Mouse (Mus musculus): Measurements from ENCODE around the gene Tnni3k. TPM values are rescaled to one million over a fixed set of nuclear protein-coding genes. Genes with fewer than 3 reads are reported as not detected.

Tnni3k gene
- total RNA-seq, 2 experiments from 2014 or later = 0.12 to 0.18 TPM

DNA sequence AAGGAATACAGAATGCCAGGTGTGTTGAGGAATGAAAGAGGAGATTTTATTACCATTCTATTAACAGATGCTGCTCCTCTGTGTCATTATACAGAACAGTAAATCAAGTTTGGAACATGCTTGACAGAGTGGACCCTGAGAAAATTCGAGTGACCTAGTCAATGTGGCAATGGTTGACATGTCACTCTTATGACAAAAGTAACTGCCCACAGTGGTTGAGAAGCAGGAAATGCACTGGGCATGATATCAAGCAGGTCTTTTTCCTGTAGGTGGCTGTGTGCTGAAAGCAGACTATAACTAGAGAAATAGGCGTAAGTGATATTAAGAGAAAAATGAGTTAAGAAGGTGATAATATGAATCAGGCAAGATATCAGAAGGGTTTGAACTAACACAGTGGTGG lies 105.7 kb downstream of the Tnni3k start:
- no peak for DNase-seq

DNA sequence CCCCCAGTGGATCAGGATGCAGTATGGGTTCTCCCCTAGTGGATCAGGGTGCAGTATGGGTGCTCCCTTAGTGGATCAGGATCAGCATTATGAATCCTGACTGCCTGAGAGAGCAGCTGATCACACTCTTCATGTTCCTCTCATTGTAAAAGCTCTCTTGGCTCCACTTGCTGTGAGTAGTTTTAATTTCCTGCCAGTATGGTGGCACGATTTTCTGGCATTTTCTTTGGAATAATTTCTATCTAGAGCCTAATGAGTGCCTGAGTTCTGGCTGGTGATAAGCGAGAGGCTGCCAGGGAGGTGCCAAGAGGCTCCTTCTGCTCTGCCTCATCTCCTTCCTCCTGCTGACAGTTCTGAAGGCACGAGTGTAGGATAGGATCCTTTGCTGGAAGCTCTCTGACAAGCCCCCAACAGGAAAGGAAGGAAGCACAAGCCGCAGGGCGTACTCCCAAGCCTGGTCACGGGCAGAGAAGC lies 109.5 kb downstream of the Tnni3k start:
- peak; percentile 32 to 40 for DNase-seq

DNA sequence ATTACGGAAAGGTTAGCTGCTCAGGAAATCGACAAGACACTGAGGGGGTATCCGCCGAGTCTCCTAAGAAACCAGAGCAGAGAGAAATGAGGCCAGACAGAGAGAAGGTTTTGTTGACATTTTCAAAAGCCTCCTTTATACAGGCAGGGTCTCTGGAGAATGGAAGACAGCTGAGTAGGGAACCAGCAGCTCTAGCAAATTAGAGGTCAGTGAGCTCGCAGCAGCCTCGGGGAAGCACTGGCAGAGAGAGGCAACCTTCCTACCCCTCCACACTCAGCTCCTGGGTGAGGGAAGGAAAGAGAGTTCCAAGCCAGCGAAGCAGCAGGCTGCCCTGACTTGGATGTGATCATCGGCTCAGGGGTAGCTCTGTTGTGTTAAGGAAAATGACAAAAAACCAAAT lies 127.5 kb downstream of the Tnni3k start:
- peak in 1 of 2 experiments; percentile 12 for DNase-seq

DNA sequence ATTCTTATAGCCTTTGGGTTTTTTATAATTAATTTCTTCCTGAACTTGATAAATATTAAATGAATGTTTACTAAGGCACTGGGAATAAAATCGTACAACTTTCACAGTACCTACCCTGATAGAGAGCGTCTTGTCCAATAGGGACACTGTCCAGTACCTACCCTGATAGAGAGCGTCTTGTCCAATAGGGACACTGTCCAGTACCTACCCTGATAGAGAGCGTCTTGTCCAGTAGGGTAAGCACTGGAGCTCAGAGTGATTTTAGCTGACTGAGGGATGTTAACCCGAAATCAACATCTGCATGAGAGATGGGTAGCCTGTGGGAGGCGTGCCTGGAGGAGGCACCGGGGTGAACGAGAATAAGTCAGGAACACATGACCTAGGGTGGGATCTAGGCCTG lies 130.3 kb downstream of the Tnni3k start:
- no peak for DNase-seq

DNA sequence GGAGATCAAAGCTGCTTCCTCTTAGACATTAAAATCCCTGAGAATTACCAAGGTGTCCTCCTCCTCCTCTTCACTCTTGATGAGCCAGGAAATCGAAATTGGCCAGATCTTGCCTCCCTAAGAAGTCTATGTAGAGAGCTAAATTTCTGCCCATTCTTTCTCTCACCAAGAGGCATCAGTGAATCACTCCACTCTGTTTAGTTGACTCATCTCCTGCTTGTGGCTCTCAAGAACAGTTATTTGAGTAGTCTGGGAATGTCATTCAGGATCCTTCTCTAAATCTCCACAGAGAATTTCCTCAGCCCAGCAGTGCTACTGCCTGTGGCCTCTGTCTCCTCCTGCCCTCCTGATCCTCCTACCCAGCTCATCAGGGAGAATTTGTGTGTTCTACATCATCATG lies 139.6 kb downstream of the Tnni3k start:
- no peak for DNase-seq

DNA sequence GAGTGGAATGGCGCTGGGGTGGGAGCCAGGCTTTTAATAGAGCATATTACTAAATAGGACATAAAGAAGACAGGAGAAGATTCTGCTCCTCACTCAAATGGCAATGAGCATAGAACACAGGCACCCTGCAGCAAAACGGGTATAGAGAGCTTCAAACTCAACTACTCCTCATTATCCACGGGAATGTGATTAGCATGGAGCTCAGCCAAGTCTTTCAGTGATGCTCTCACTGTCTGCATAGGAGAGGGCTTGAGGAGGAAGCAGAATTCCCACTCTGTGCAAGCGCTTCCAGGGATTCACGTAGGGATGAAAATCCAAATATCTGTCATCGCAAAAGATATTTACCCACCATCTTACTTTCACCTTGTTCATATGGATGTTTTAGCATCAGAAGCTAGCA lies 141.6 kb downstream of the Tnni3k start:
- DNase-seq = no peak

DNA sequence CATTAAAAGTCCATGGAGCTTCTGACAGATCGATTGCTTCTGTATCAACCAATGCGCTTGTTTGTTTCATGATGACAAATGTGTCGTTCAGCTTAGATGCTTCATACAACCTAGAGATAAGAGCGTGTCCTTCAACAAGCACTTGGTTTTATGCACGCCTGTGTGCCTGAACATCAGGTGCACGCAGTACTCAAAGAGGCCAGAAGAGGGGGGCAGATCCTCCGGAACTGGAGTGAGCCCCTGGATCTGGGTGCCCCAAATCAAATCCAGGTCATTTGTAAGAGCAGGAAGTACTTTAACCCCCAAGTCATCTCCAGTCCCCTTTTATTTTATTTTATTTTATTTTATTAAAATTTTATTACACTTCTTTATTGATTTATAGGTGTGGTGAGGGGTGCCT lies 158.5 kb downstream of the Tnni3k start:
- DNase-seq = no peak

DNA sequence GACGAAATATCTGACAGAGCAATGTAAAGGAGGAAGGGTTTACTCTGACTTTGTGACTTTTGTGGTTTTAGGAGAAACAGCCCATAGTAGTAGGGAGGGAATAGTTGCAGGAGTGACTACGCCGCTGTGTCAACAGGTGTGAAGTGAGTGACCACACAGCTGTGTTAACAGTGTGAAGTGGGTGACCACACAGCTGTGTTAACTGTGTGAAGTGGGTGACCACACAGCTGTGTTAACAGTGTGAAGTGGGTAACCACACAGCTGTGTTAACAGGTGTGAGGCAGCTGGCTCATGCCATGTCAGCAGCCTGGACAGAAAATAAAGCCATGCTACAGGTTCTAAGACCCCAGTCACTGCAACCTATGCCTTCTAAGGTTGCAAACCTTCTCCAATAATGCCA lies 162.0 kb downstream of the Tnni3k start:
- DNase-seq = no peak

DNA sequence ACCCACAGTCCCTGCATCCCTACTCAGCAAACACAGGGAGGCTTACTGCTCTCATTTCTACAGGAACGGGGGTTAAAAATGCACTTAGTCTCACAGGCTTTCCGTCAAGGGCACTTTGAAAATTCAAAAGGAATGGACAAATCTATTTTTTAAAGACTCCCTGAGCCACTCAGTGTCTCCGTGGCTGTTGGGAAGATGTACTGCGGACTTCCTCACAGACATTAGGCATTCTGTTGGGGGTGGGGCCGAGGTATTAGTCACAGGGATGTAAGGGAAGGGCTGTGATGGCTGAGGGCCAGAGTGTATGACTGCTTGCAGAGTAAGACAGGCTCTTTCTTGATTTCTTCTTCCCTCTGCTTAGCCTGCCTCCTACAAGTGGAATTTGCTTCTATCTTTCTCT lies 169.8 kb downstream of the Tnni3k start:
- DNase-seq = peak in 1 of 2 experiments; percentile 7

DNA sequence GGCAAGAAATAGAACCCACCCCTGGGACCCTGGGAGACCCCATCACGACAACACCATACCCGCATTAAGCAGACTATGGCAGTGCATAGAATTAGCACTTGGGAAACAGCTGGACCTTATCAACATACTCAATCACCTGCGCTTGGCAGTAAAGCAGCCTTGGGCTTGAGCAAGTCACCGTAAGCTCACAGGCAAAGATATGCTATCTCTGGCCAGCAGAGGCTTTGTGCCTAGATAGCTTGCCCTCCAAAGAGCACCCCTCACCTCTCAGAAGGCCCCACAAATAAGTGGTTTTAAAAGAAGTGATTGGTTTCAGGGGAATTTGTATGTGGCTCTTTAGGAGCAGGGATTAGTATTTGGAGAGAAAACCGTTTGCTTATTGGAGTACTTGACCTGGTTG lies 170.2 kb downstream of the Tnni3k start:
- DNase-seq = no peak

DNA sequence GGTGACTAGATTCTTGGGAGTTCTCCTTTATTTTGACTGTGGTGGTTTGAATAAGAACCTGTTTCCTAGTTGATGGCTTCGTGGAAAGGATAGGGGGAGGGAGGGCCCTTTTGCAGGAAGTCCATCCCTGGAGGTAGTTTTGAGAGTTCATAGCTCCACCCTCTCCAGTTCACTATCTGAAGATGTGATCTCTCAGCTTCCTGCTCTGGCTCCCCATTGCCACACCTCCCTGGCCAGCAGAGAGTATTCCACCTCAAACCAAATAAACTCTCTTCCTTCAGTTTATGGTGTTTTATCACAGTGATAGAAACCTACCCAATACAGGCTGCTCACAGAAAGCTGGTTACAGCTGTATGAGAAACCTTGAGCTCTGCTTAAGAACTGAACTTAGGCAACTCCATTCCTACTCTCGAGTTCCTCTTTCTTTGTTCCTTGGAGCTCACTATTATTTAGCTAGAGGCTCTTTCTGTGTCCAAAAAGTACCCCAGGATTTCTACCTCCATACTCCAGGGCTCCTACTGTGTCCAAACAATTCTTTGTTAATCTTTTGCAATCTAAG lies 173.7 kb downstream of the Tnni3k start:
- DNase-seq = no peak

DNA sequence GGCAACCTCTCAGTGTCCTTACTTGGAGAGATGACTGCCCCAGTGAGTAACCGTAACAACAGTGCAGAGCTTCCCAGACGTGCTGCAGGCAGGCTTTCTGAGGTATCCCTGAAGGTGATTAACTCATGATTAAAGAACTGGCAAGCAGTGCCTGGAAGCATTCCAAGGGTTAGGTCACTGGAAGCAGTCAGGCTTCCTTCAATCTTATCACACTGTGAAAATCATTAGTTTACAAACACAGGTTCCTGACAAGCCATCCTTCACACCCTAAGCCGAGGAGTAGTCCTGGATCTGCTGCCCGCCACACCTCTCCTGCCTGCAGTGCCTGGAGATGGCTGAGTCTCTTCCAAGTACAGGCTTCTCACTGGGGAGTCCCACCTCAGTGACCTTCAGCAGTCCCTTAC lies 174.7 kb downstream of the Tnni3k start:
- DNase-seq = no peak

DNA sequence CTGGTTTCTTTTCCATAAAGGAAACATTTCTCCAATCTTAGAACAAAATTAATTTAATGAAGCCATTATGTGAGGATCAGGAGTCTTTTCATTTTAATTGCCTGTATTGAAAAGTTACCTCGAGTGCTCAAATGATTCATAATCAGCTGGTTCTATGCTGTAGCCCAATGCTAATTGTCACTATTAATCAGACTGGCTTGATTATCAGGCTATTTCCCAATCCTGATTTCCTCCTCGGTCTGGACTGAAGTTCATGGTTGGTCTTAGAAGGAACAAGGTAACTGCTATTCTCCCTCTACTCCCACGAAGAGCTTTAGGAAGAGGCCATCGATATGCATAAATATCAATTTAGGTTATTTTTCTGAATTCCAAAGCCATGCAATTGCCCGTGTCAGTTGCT lies 175.1 kb downstream of the Tnni3k start:
- DNase-seq = no peak

DNA sequence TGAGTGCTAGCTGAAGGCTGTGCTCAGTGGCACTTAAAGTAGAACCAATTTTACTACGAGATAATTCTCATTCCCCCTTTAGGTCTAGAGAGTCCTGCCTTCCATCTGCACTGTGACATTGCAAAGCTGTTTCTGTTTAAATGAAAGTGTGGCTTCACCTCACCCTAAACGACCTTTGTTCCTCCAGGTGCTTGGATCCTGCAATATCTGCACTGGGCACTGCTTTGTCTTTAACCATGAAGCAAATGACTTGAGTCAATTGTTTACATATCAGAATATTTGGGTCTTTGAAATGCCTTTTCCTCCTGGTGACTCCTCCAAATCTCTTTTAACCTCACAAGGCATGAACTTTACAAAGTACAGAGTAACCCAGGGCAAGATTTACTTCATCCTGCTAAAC lies 175.7 kb downstream of the Tnni3k start:
- DNase-seq = no peak

DNA sequence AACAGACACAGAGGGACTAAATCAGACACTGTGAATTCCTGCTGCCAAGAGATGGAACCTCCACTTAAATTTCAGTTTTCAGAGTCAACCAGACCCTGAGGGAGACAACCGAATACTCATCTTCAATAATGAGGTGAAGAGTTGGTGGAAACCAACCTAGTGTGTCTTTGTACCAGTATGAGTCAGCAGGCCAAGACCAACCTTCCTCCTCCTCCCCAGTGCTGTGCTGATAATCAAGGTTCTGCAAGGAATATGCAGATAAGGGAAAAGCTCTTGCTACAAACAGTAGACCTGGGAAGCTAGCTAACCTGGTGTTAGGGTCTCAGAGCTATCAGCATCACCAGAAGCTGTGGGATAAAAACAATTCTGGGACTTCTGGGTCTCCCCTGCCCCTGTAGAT lies 176.1 kb downstream of the Tnni3k start:
- DNase-seq = no peak

DNA sequence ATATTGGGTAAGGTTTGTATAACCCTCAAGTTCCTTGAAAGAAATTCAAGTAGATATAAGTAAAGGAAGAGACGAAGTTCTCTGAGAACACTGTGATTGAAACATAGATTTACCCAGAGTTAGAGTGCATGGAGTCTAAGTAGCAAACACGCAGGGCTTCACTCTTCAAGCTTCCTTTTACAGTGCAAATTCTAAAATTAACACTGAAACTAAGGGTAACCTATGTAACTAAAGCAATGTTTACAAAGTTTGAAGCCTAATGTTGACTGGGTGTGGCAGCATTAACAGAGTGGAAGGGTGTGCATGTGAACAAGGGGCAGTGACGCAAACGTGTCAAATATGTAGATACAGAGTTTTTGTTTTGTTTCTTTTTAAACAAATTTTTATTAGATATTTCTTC lies 186.4 kb downstream of the Tnni3k start:
- no peak for DNase-seq

DNA sequence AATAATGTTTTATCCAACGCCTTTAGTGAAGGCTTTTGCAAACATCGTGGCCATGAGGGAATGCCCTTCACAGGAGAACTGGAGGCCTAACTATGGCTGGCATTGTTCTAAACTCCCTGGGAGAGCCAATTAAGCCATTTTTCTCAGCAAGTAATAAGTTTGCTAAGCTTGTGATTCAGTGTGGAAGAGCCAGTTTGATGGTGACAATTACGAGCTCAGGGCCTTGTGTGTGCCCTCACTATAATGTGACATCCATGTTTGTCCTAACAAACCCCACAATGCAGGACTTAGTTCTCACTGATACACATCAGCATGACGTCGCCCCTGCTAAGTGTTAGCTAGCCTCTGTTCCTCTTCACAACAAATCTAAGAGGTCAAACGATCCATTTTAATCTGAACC lies 193.3 kb downstream of the Tnni3k start:
- DNase-seq = no peak

DNA sequence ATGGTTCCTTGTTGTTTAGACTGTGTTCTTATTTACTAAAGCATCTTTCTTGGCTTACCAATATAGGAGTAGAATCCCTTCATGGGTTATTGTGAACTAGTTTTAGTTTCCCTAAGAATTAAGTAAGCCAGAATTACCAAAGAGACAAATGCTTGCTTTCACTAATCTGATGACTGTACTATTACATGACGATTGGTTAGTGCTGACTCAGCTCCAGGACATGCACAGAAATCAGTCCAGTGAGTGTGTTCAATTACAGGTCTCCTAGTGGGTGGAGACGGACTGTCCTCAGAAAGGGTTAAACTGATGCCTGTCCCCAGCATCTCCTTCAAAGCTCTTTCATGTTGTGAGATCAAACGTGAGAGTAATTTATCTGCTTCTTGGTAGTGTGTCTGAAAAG lies 195.5 kb downstream of the Tnni3k start:
- DNase-seq = no peak

DNA sequence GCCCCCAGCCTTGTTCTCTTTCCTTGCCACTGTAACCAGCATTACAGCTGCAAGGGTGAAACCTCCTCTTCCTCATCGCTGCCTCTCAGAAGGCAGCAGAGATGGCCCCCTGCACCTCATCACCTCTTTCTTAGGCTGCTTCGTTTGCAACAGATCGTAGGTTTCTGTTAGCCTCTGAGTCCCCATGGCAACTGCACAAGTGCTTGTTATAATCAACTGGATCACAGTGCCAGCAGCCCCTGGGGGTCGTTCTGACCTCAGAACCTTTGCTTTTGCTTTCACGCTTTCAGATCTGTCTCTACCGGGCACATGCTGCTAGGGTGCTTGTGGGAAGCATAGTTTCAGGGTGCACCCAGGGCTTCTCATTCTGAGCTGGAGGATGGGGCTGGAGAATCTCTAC lies 201.9 kb downstream of the Tnni3k start:
- no peak for DNase-seq

DNA sequence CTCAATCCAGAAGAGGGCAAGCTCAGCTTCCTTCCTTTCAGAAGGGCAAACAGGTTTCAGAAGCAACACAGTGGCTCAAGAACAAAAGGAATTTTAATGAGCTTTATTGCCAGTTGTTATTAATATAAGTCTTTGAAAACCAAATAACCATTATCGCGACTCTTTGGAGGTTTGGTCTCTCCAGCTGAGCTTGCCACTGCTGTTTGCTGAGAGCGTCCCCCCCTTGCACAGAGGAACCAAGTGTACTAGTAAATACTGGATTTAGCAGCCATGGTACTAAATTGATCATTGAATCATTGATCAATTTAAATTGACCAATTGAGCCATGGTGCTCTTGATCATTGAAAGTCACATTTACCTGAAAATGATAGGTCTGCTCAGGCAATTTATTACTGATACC lies 202.9 kb downstream of the Tnni3k start:
- DNase-seq = no peak

DNA sequence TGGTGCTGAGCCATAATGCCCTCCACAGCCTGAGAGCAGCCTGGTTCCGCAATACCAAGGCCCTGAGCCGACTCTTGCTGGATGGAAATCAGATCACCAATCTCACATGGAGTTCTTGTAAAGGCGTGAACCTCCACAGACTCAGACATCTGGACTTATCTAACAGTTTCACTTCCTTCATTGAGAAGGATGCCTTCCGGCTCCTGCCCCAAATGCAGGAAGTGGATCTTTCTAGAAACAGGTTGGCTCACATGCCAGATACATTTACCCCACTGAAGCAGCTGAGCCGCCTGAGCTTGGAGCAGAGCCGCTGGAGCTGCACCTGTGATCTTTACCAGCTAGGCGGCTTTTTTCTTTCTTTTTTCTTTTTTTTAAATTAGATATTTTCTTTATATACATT lies 213.0 kb downstream of the Tnni3k start:
- no peak for DNase-seq

DNA sequence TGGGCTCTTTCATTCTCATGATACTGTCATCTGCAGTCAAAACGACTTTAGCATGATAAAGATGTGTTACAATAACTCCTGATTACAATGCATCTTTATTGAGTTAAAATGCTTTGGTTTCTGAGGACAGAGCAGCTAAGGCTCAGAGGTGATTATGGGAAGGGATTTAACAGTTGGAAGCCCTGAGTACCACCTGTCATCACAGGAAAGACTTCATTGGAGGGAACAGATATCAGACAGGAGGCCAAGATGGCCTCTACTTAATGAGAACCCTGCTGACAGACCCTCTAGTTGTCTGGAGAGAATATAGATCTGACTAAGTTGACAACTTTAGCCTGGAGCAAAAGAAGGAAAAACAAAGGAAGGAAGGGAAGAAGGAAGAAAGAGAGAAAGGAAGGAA lies 214.1 kb downstream of the Tnni3k start:
- no peak for DNase-seq

DNA sequence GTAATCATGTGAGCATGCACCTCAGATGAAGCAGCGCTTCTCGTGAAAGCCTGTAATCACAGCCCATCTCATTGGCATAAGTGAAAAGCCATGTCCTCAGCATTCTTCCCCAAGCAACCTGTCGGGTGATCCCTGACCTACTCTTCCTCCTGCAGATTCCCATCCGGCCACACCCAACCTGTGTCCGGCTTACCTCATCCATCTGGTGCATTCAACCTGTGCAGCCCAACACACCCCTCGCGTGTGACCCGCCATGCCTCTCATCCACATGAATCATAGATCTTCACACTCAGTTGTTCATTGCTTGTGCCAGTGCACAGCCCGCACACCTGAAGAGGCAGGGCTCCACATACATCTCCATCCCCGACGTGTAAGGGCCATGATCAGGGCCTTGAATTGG lies 217.3 kb downstream of the Tnni3k start:
- DNase-seq = no peak

DNA sequence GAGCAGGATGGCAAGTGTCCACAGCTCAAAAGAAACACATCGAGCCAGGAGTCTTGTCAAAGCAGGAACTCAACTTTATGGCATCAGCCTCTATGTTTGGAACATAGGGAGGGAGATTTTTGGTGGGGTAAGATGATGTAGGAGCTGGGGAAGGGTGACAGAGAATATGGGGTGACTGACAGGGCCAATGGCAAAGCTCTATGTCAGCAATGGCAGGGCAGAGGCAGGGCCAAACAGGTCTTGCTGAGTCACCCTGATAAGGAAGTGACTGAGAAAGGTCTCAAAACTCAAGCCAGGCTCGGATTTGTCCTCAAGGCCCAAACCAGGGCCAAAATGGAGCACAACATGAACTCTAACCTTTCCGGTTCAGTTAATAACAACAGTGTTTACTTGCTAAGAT lies 219.1 kb downstream of the Tnni3k start:
- no peak for DNase-seq

DNA sequence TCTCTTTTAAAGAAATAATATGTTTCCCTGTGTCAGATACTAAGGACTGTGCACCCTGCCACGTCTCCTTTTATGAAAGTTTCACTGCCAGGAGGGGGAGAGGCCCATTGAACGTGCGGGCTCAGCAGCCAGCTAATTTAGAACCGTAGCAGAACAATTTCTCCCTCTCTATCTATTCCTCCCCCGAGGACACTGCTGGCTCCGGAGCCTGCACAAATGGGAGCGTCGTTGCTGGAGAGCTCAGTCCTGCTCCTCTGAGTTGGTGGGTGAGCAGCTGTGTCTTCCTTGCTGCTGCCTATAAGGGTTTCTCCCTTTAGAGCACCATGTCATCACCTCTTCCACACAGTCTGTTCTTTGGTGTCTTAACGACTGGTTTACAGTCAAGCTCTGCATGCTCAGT lies 220.8 kb downstream of the Tnni3k start:
- peak; percentile 21 to 26 for DNase-seq

Measured in layer of hippocampus, postnatal 36 days (tissue).